Mouse (Mus musculus) stomach, embryonic 14.5 days (tissue): ENCODE data around the gene Tm9sf4. TPM values are rescaled to one million over a fixed set of nuclear protein-coding genes. Genes with fewer than 3 reads are reported as not detected.

ENCODE experiments used
- ATAC-seq: fragments of 200-750 bp; cut with Nextera tagmentation; 2 replicates; pipeline ENCODE4 v1.8.0; 2017; ENCODE audit warnings: low read depth, moderate TSS enrichment; ENCODE audit not compliant: insufficient number of reproducible peaks, insufficient read depth, low FRiP score
- H3K27ac ChIP-seq: fragments of 300-500 bp; sonication (generic); 2 replicates; pipeline ENCODE4 v1.5.1; 2014; ENCODE audit warnings: mild to moderate bottlenecking, low read length, moderate library complexity, mixed read lengths
- H3K27me3 ChIP-seq: fragments of 300-500 bp; sonication (generic); 2 replicates; pipeline ENCODE4 v1.6.1; 2014; ENCODE audit warnings: low read length, control low read depth, mixed read lengths; ENCODE audit not compliant: control insufficient read depth, insufficient read depth
- H3K36me3 ChIP-seq: fragments of 300-500 bp; sonication (generic); 2 replicates; pipeline ENCODE4 v1.6.1; 2014; ENCODE audit warnings: mild to moderate bottlenecking, control low read depth, low read length, moderate library complexity, mixed read lengths; ENCODE audit not compliant: control insufficient read depth, insufficient read depth
- H3K4me1 ChIP-seq: fragments of 300-500 bp; sonication (generic); 2 replicates; pipeline ENCODE4 v1.6.1; 2014; ENCODE audit warnings: low read length, control low read depth, mixed read lengths; ENCODE audit not compliant: control insufficient read depth, insufficient read depth
- H3K4me2 ChIP-seq: fragments of 300-500 bp; sonication (generic); replicated peaks from 2 replicates; pipeline ENCODE4 v1.6.1; 2014; ENCODE audit warnings: low read depth, low read length, control low read depth
- H3K4me3 ChIP-seq: fragments of 300-500 bp; sonication (generic); 2 replicates; pipeline ENCODE4 v1.5.1; 2014; ENCODE audit warnings: low read depth, low read length, control low read depth
- H3K9ac ChIP-seq: fragments of 300-500 bp; sonication (generic); replicated peaks from 2 replicates; pipeline ENCODE4 v1.6.1; 2014; ENCODE audit warnings: low read depth, mild to moderate bottlenecking, control low read depth, low read length, moderate library complexity, mixed read lengths
- H3K9me3 ChIP-seq: fragments of 300-500 bp; sonication (generic); 2 replicates; pipeline ENCODE4 v1.6.1; 2016; ENCODE audit warnings: low read depth, low read length, control low read depth; ENCODE audit not compliant: control insufficient read depth
- whole genome bisulfite sequencing: fragments of 180-500 bp; shearing (Covaris S2); extraction: QIAGEN DNeasy Blood & Tissue Kit; methylation state at CpG from one replicate; pipeline ENCODE4 v1.1.7; 2014; 5-methylcytosine and 5-hydroxymethylcytosine counted together
- polyA plus RNA-seq: library from polyadenylated mRNA; unstranded; fragments of >200 nt; fragmentation: Nextera tagmentation; extraction: Ambion mirVana; gene quantifications from 2 replicates; pipeline ENCODE4 v1.2.1, GENCODE M21; 2014

Gene Tm9sf4
- polyA plus RNA-seq, 1 experiment from 2014 or later: 92.1 TPM

DNA sequence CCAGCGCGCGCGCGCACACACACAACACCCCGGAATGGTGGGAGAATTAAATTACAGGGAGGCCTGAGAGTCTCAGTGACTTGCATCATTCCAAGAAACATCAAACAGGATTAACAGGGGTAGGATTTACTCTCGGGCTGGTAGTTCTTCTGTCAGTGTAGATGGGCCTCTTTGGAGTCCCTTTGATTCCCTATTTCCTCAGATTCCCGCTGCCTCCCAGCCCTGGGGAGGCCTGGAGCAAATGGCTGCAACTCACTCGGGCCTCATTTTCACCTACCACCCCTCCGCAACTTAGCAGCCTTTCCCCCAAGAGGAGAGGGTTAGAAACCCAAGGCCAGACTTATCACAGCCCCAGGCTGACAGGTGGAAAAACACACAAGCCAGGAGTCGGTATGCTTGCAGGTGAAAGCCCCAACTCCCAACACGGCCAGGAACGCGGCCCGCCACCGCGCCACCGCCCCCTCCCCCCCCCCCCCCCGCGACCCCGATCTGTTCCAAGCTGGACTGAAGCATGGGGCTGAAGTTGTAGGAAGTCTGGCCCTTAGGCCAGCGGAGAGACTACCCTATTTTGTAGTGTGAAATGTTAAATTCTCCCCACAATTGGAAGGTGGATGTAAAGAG lies 78.9 kb downstream of the Tm9sf4 start:
- 4% methylated on average over 21 of the region's 22 CpGs for WGBS
- ATAC-seq: no peak

DNA sequence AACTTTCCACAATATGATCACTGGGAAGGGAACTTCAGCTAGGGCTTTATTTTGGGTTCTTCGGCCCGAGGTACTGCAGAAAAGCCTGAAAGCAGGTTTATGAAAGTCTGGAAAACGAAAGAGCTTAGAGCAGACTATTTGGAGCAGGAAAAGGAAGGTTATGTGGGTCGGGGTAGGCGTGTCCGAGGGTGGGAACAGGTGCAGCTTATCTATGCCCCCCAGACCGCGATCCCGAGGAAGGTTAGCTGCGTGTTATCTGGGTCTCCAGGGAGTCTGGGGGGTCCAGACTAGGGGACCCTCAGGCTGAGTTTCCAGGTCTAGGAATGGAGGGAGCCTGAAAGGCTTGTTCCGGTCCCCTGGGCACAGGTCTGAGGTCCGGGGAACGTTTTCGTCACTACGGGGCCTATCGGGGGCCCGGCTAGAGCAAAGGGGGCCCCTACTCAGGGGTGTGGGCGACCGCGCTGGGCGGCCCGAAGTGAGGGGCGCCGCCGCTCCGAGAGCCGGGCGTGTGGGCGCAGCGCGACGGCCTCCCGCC lies 79.7 kb downstream of the Tm9sf4 start:
- peaks cover 23% of the 10 kb centered on the region for H3K4me1 ChIP-seq
- no peaks in the 10 kb centered on the region for H3K27me3 ChIP-seq
- peak; percentile 59 for ATAC-seq
- H3K9ac ChIP-seq: peak overlapping the region; percentile 98
- peak overlapping the region; percentile 81 for H3K4me2 ChIP-seq
- no peaks in the 10 kb centered on the region for H3K9me3 ChIP-seq
- peak overlapping the region; percentile 95 for H3K27ac ChIP-seq
- peaks cover 16% of the 10 kb centered on the region for H3K36me3 ChIP-seq
- 1% methylated on average over 28 of the region's 33 CpGs for WGBS
- H3K4me3 ChIP-seq: peak overlapping the region; percentile 94

More for the DNA sequence above, 78.9 kb downstream of the Tm9sf4 start:
- Histone ChIP-seq H3K27ac (peak overlapping the region; percentile 95; the same call in 1 of the 2 replicates), H3K27me3 (no peaks in the 10 kb centered on the region), H3K36me3 (peaks cover 16% of the 10 kb centered on the region), H3K9me3 (no peaks in the 10 kb centered on the region), H3K4me3 (peak overlapping the region; percentile 94), H3K9ac (peak overlapping the region; percentile 98; the same call in 1 of the 2 replicates), H3K4me1 (peaks cover 25% of the 10 kb centered on the region), H3K4me2 (peak overlapping the region; percentile 81)

DNA sequence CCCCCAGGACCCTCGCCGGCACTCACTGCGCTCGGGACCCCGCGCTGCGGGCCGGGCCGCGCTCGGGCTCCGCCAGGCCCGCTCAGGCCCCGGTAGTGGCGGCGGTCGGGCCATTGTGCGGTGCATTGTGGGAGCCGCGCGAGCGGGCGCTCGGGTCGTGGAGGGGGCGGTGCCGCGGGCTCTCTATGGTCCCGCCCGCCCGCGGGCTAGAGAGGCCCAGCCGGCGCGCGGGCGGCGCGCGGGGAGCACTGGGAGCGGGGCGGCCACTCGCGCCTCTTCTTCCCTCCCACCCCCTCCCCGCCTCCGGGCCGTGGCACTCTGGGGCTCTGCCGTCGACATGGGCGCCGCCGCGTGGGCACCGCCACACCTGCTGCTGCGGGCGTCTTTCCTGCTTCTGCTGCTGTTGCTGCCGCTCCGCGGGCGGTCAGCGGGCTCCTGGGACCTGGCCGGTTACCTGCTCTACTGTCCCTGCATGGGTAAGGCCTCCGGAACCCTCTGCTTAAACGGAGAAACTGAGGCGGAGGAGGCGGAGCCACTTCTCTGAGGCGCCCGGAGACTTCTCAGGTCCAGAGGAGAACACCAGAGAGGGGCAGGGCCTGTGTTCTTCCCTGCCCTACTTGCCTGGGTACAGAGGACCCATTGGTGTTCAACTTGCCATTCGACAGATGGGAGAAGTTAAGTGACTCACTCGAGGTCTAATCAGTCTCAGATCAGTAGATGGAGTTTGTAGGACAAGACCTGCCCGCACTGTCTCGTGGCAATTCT lies 80.3 kb downstream of the Tm9sf4 start, which contains the start of the genes Plagl2 and Pofut1:
Plagl2 (minus strand) TSS at position 177 of the 765 bp plus-strand sequence.
Pofut1 (plus strand) TSS at position 284 of the 765 bp plus-strand sequence.
- under 1% methylated on average over 57 of the region's 72 CpGs for WGBS
- peak; percentile 95 for ATAC-seq
- H3K4me1 ChIP-seq: peaks cover 20% of the 10 kb centered on the region
- H3K4me2 ChIP-seq: peak within 1 kb of the TSS; percentile 81
- peak within 1 kb of the TSS; percentile 98 for H3K9ac ChIP-seq
- peak within 1 kb of the TSS; percentile 94 for H3K4me3 ChIP-seq
- H3K27me3 ChIP-seq: no peaks in the 10 kb centered on the region
- H3K9me3 ChIP-seq: no peaks in the 10 kb centered on the region
- H3K27ac ChIP-seq: peak within 1 kb of the TSS; percentile 95
- H3K36me3 ChIP-seq: peaks cover 19% of the 10 kb centered on the region; the same call in 1 of the 2 replicates

DNA sequence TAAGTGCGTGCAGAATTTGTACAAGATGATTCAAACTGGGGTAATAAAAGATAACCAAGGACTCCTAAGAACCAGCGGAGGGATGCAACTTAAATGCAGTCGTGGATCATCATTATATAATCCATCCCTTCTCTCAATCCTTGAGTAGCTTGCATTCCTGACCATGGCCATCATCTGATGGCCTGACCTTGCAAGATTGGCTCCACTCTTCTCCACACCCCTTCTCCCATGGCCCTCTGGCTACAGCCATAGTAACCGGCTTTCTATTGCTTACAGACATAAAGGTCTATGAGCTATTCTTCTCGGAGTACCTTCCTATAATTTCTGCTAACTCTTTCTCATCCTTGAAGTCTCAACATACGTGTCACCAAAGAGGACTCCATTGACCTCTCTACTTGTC lies 81.1 kb downstream of the Tm9sf4 start:
- H3K9ac ChIP-seq: peak overlapping the region; percentile 98; the same call in 1 of the 2 replicates
- 62% methylated on average over 6 of the region's 6 CpGs for WGBS
- ATAC-seq: no peak

DNA sequence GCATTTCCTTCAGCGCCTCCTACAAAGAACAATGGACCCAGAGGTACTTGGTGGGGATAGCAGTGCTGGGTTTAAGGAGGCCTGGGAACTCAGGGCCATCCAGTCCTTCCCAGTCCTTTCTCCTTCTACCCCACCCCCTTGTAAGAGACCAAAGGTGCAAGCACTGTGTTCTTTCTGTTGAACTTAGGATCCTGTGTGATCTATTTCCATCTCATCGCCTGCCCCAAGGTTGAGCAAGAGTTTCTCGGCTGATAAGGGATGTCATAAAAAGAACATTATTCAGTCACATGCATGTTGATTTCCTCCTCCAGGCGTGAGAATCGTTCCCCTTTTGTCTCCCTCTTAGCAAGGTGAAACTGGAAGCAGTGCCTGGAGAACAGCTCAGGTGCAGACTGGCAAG lies 88.6 kb downstream of the Tm9sf4 start:
- WGBS: 87% methylated on average over 5 of the region's 5 CpGs
- Histone ChIP-seq H3K4me1 (no peaks in the 10 kb centered on the region), H3K27ac (no peak overlapping the region), H3K4me2 (no peak overlapping the region), H3K27me3 (no peaks in the 10 kb centered on the region), H3K4me3 (no peak overlapping the region), H3K36me3 (peaks cover 35% of the 10 kb centered on the region), H3K9ac (no peak overlapping the region), H3K9me3 (no peaks in the 10 kb centered on the region)
- ATAC-seq: no peak

More for the DNA sequence above, 81.1 kb downstream of the Tm9sf4 start:
- H3K4me2 ChIP-seq: peak overlapping the region; percentile 38
- peak overlapping the region; percentile 94 for H3K4me3 ChIP-seq
- H3K9me3 ChIP-seq: no peaks in the 10 kb centered on the region
- 0 out of 2 replicates have a peak overlapping the region, but pooled peaks have one; percentile 95 for H3K27ac ChIP-seq
- peaks cover 18% of the 10 kb centered on the region for H3K4me1 ChIP-seq
- H3K36me3 ChIP-seq: peaks cover 19% of the 10 kb centered on the region; the same call in 1 of the 2 replicates
- no peaks in the 10 kb centered on the region for H3K27me3 ChIP-seq

DNA sequence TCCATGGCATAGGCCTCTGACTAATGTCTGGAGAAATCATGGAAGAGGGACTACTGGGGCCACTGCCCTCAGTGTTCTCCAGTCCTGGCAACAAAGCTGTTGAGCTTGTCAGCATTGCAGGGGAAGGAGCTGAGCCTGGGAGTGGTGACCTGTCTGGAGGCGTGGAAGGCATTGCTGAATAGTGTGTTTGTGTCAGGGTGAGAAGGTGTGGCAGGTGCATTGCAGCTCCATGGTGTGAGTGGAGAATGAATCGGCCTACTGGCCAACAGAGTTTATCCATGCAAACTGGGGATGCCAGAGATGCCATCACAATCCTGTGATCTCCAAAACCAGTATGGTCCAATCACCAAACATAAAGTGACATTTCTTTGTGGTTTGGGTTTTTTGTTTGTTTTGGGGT lies 95.5 kb downstream of the Tm9sf4 start:
- Histone ChIP-seq H3K4me2 (no peak overlapping the region), H3K27ac (no peak overlapping the region), H3K9ac (no peak overlapping the region), H3K36me3 (peaks cover 18% of the 10 kb centered on the region), H3K27me3 (no peaks in the 10 kb centered on the region), H3K9me3 (no peaks in the 10 kb centered on the region), H3K4me3 (no peak overlapping the region), H3K4me1 (no peaks in the 10 kb centered on the region)
- 77% methylated on average over 2 of the region's 2 CpGs for WGBS
- ATAC-seq: no peak

DNA sequence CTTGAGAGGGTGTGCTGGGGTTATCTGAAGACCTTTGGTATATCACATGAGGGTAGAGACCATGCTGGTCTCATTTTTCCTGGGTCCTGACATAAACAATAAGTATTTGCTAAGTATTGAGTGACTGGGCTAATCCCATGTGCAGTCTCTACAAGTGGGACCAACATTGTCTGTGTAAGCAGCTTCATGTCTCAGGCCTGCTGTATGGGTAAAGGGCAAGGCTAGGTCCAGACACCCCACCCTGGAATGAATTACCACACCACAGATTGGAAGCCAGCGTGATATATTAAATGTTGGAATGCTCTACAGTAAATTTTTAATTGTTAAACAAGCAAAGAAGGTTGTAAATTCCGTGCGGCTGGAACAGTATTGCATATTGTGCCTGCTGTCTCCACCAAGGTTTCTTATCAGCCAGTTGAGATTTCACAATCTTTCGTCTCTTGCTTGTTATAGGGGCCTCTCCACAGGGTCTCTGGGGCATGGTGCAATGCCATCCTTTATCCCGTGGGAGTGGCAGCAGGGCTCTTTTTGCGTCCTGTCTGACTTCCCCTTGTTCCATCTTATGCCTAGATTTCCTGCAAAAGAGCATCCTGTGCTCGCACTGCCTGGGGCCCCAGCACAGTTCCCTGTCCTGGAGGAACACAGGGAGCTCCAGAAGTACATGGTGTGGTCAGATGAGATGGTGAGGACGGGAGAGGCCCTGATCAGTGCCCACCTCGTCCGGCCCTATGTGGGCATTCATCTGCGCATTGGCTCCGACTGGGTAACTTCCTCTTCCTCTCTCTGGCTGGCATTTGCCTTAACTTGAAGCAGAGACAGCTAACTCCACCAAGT lies 98.1 kb downstream of the Tm9sf4 start:
- ATAC-seq: 0 out of 2 replicates have a peak, but pooled peaks have one; percentile 7
- WGBS: 73% methylated on average over 12 of the region's 12 CpGs

More for the DNA sequence above, 98.1 kb downstream of the Tm9sf4 start:
- peak overlapping the region; percentile 15; the same call in 1 of the 2 replicates for H3K27ac ChIP-seq
- H3K4me3 ChIP-seq: no peak overlapping the region
- no peaks in the 10 kb centered on the region for H3K4me1 ChIP-seq
- no peaks in the 10 kb centered on the region for H3K27me3 ChIP-seq
- no peak overlapping the region for H3K9ac ChIP-seq
- H3K9me3 ChIP-seq: no peaks in the 10 kb centered on the region
- H3K36me3 ChIP-seq: peaks cover 24% of the 10 kb centered on the region
- H3K4me2 ChIP-seq: no peak overlapping the region
